Mouse (Mus musculus) limb, embryonic 14.5 days (tissue): Measurements from ENCODE around the gene Nfatc2. TPM values are rescaled to one million over a fixed set of nuclear protein-coding genes. Genes with fewer than 3 reads are reported as not detected.

ENCODE experiments used
- ATAC-seq: fragments of 200-750 bp; cut with Nextera tagmentation; 2 replicates; pipeline ENCODE4 v1.8.0; 2017; ENCODE audit warnings: low read depth, moderate number of reproducible peaks, moderate TSS enrichment; ENCODE audit not compliant: low FRiP score
- DNase-seq: peaks from one replicate; pipeline ENCODE4 v3.0.0-alpha.2; 2015; ENCODE audit warnings: low spot score
- H3K27ac ChIP-seq: fragments of 300-500 bp; sonication (generic); replicated peaks from 2 replicates; pipeline ENCODE4 v1.5.1; 2014; ENCODE audit warnings: low read depth, mild to moderate bottlenecking, low read length, moderate library complexity, mixed read lengths
- H3K27me3 ChIP-seq: fragments of 300-500 bp; sonication (generic); 2 replicates; pipeline ENCODE4 v1.6.1; 2014; ENCODE audit warnings: low read length, mixed read lengths; ENCODE audit not compliant: control insufficient read depth, insufficient read depth
- H3K36me3 ChIP-seq: fragments of 300-500 bp; sonication (generic); 2 replicates; pipeline ENCODE4 v1.6.1; 2014; ENCODE audit warnings: mild to moderate bottlenecking, low read length, moderate library complexity, mixed read lengths; ENCODE audit not compliant: control insufficient read depth, insufficient read depth
- H3K4me1 ChIP-seq: fragments of 300-500 bp; sonication (generic); 2 replicates; pipeline ENCODE4 v1.6.1; 2014; ENCODE audit warnings: antibody characterized with exemption, low read length, mixed read lengths; ENCODE audit not compliant: control insufficient read depth, insufficient read depth
- H3K4me2 ChIP-seq: fragments of 300-500 bp; sonication (generic); replicated peaks from 2 replicates; pipeline ENCODE4 v1.6.1; 2014; ENCODE audit warnings: low read depth, mild to moderate bottlenecking, low read length, moderate library complexity; ENCODE audit not compliant: severe bottlenecking
- H3K4me3 ChIP-seq: fragments of 300-500 bp; sonication (generic); replicated peaks from 2 replicates; pipeline ENCODE4 v1.5.1; 2014; ENCODE audit warnings: low read length
- H3K9ac ChIP-seq: fragments of 300-500 bp; sonication (generic); 2 replicates; pipeline ENCODE4 v1.6.1; 2014; ENCODE audit warnings: mild to moderate bottlenecking, low read depth, low read length, moderate library complexity; ENCODE audit not compliant: severe bottlenecking
- H3K9me3 ChIP-seq: fragments of 300-500 bp; sonication (generic); 2 replicates; pipeline ENCODE4 v1.6.1; 2016; ENCODE audit warnings: low read length; ENCODE audit not compliant: control insufficient read depth
- POLR2A ChIP-seq: fragments of 200-500 bp; IDR thresholded peaks from 2 replicates; pipeline ENCODE4 v1.8.0; 2012; ENCODE audit warnings: inconsistent platforms, mild to moderate bottlenecking, moderate library complexity, borderline replicate concordance; ENCODE audit not compliant: insufficient read depth, insufficient read length; ENCODE audit errors: extremely low read depth
- WGBS: fragments of 180-500 bp; shearing (Covaris S2); extraction: QIAGEN DNeasy Blood & Tissue Kit; methylation state at CpG from one replicate; pipeline ENCODE4 v1.1.7; 2014; 5-methylcytosine and 5-hydroxymethylcytosine counted together
- polyA plus RNA-seq, 2 experiments: library from polyadenylated mRNA; depleted of rRNA in 1 of 2; stranded (reverse) in 1 of 2; unstranded in 1 of 2; fragments of >200 nt; fragmentation: Nextera tagmentation in 1 of 2; extraction: Ambion mirVana in 1 of 2; gene quantifications; 2 replicates each; pipeline versions ENCODE4 v1.2.1 to v1.2.3; 2012 to 2014

Nfatc2 gene
- polyA plus RNA-seq, 2 experiments, result 9.0 to 9.4 TPM

DNA sequence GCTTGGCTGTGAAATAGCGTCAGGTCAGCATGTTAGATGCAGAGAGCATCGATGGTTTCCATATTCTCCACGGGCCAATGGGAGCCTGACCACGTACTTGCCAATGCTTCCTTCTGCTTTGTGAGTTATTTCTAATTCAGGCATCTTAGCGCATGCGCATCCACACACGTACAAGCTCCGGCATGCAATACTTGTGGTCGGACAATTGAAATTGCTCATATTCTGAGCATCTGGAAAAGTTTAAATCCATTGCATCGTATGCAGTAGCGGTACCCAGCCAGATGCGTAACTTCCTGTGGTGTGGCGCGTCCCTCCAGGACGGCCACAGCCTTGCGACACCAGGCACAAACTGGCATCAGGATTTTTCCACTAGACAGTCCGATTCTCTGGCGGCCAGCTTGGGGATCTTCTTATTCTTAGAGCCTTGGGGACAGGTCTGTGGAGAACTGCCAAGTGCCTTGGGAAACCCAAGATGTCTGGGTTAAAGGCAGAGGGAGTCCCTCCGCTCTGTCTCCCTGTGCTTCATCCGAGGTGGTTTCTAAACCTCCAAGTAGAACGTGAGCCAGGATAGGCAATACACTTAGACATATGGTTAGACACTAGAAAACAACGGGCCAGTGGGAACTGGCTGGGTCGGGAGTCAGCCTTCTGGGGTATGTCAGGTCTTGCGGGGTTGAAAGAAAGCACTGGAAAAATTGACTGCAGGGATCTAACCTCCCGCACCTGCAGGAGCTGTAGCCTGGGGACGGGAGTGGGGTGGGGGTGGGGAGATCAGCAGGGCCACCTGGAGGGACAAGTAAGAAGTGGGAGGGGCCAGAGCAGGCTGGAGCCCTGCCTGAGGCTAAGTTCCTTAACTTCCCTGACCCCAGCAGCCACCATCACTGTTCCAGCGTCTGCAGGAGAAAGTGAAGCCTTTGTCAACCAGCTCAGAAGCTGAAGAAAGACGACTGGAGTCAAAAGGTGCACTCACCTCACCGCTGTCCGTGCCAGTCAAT, 149.4 kb downstream of the Nfatc2 start:
- Histone ChIP-seq H3K4me1 (peaks cover 19% of the 10 kb centered on the region), H3K4me2 (peak overlapping the region; percentile 37), H3K4me3 (no peak overlapping the region), H3K9me3 (no peaks in the 10 kb centered on the region), H3K27me3 (no peaks in the 10 kb centered on the region), H3K9ac (no peak overlapping the region), H3K27ac (peak overlapping the region; percentile 83), H3K36me3 (no peaks in the 10 kb centered on the region)
- 41% methylated on average over 30 of the region's 30 CpGs for WGBS
- ATAC-seq, result peak; percentile 62
- DNase-seq, result peak; percentile 83
- no peak for TF ChIP-seq POLR2A

DNA sequence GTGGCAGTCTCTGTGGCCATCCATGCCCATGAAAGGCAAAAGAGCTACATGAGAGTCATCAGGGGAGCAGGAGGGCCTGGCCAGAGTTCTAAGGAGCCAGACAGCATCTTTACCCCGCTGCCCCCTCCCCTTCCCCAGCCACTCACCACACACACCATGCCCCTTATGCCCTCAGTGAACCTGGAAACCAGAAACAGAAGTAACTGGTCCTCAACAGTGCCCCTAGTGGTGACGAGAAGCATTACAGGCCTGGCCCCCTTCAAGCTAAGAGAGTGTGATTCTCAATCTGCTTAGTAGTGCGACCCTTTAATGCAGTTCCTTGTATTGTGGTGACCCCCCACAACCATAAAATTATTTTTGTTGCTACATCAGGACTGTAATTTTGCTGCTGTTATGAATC, 150.5 kb downstream of the Nfatc2 start:
- Histone ChIP-seq H3K36me3 (no peaks in the 10 kb centered on the region), H3K4me2 (no peak overlapping the region), H3K9me3 (no peaks in the 10 kb centered on the region), H3K4me1 (peaks cover 19% of the 10 kb centered on the region), H3K4me3 (no peak overlapping the region), H3K27ac (0 out of 2 replicates have a peak overlapping the region, but pooled peaks have one; percentile 56), H3K9ac (no peak overlapping the region), H3K27me3 (no peaks in the 10 kb centered on the region)
- no peak for ATAC-seq
- no peak for TF ChIP-seq POLR2A
- peak; percentile 48 for DNase-seq
- 13% methylated on average over 3 of the region's 3 CpGs for WGBS

DNA sequence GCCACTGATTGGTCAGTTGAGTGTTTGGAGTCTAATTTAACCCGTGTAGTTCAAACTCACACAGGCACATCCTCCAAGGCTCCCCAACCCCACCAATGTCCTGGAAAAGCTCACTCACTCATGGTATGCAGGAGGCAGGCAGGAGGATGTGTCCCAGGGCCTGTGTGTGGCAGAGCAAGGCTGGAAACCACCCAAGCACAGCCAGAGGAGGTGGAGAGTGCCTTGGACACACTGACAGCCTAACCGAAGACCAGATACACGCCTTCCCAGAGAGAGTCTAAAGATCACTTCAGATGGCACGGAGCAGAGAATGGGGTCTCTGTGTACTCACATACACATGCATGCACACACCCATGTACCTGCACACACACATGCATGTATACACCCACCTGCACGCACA, 153.4 kb downstream of the Nfatc2 start:
- DNase-seq, result no peak
- TF ChIP-seq POLR2A, result no peak

DNA sequence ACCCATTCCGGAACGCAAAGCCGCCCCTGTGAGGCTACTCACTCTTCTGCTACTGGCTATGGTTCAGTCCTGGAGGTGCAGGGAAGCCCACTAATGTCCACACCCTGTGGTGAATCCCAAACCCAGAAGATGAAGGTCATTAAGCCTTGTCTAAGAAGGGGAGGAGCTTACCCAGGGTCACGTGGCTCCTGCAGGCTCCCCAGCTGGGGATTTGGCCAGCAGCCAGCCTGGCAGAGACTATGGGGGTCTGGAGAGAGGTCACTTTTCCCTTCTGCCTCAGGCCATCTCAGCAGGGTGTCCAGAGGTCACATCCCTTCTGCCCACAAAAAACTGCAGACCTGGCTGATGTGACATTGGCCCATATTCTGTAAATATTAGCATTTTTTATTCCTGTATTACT, 153.9 kb downstream of the Nfatc2 start:
- DNase-seq (no peak), ATAC-seq (no peak)
- Histone ChIP-seq H3K4me2 (no peak overlapping the region), H3K9ac (no peak overlapping the region), H3K27ac (no peak overlapping the region), H3K27me3 (no peaks in the 10 kb centered on the region), H3K9me3 (no peaks in the 10 kb centered on the region), H3K4me3 (no peak overlapping the region), H3K4me1 (peaks cover 17% of the 10 kb centered on the region), H3K36me3 (no peaks in the 10 kb centered on the region)
- 14% methylated on average over 4 of the region's 4 CpGs for WGBS
- TF ChIP-seq POLR2A, result no peak

More for the DNA sequence above, 153.4 kb downstream of the Nfatc2 start:
- Histone ChIP-seq H3K27me3 (no peaks in the 10 kb centered on the region), H3K9me3 (no peaks in the 10 kb centered on the region), H3K36me3 (no peaks in the 10 kb centered on the region), H3K4me2 (no peak overlapping the region), H3K4me1 (peaks cover 19% of the 10 kb centered on the region), H3K4me3 (no peak overlapping the region), H3K27ac (no peak overlapping the region), H3K9ac (no peak overlapping the region)
- 50% methylated on average over 5 of the region's 5 CpGs for WGBS
- no peak for ATAC-seq

DNA sequence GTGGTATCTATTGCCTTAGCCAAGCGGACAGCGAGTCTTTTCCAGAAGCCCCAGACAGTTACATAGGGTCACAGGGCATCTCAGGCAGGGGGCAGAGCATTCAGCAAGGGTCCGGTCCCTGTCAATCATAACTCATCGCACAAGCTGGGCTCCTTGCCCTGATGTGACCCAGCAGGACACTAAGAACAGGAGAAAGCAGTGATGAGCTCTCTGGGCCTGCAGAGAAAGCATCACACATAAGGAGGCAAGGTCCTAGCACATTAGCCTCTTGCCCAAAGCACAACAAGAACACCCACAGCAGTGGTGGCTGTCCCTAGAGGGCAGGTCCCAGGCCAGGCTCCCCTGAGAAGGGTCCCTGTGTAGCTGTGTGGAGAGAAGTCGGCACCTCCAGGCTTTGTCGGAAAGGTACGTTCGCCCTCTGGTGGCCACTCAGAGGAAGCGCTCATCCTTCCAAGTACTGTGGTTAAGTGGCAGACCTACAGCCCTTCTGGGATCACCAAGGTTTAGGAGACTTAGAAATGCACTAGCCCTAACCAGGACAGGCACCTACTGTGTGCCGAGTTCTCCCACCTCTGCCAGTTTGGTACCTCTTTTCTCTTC, 156.1 kb downstream of the Nfatc2 start:
- peak; percentile 54 for ATAC-seq
- no peak overlapping the region for H3K27ac ChIP-seq
- no peaks in the 10 kb centered on the region for H3K27me3 ChIP-seq
- H3K9me3 ChIP-seq, result 0 out of 2 replicates have a peak, but pooled peaks cover 1% of the 10 kb centered on the region
- H3K36me3 ChIP-seq, result no peaks in the 10 kb centered on the region
- WGBS, result 37% methylated on average over 10 of the region's 10 CpGs
- DNase-seq, result peak; percentile 73
- no peak overlapping the region for H3K4me2 ChIP-seq
- TF ChIP-seq POLR2A, result no peak
- no peak overlapping the region for H3K4me3 ChIP-seq
- peaks cover 8% of the 10 kb centered on the region for H3K4me1 ChIP-seq
- H3K9ac ChIP-seq, result no peak overlapping the region
